Mouse (Mus musculus): ENCODE data around the gene Ube3b. TPM values are rescaled to one million over a fixed set of nuclear protein-coding genes. Genes with fewer than 3 reads are reported as not detected.

Gene Ube3b
- total RNA-seq (2021): 10 to 100 TPM; 68.1 to 70.7 TPM

DNA sequence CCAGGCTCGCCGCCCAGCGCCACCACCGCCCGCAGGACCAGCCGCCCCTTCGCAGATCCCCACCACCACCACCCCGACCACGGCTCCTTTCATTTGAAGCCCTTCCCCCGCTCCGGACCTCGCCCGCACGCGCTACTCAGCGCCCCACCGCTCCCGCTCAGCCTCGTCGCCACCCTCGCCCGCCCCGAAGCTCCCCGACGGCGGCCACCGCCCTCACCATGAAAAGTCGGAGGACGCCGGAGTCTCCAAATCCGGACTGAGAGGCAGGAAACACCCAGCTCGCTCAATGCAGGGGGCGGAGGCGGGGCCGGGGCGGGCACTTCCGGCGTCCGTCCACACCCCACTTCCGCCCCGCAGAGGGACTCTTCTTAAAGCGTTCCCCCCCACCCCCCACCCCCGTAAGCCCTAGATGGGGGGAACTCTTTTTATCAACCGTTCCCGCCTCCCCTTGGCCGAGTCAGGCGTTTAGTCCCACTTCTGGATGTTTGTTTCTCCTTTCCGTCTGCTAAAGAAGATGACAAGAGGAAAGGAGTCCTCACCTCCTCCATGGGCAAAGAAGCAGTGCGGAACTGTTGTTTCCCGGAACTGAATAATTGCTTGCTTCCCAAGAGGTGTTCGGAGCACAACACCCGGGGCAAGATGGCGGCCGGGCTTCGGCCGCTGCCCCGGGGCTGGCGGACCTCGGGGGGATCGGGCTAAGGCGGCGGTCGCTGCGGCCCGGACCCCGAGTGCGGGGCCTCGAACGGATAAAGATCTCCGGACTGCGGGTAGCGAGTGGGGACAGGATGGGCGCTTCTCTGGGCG, at the start of gene Ube3b, which contains the start of gene Kctd10:
Gene Ube3b, plus strand, starts transcription at position 399 of the 804 bp plus-strand sequence.
Gene Kctd10, minus strand, starts transcription at position 300 of the 804 bp plus-strand sequence.
- peak; percentile 90 for DNase-seq
- intact Hi-C loops (cut with DNase I): loop anchor here (1.0 kb wide), 1 partner anchor 24 kb away; no protein-coding TSS in a partner anchor

DNA sequence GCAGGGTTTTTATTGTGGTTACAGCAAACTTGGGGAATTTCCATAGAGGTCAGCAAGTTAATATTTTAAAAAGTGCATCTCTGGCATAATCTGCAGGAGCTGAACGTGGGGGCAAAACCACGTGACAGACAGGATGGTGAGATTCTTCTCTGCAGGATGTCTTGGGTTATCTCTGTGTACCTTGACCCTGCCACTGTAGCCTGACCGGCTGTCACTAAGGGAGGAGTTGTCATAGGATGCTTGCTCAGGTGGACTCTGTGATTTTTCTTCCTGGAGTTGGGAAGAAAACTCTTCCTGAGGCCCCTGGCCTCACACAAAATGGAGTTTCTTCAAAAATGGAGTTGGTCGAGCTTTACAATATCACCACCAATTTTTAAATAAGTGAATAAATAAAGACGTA, 37.4 kb upstream of the Ube3b start:
- DNase-seq: no peak
- intact Hi-C loops (cut with DNase I): no loop called here

DNA sequence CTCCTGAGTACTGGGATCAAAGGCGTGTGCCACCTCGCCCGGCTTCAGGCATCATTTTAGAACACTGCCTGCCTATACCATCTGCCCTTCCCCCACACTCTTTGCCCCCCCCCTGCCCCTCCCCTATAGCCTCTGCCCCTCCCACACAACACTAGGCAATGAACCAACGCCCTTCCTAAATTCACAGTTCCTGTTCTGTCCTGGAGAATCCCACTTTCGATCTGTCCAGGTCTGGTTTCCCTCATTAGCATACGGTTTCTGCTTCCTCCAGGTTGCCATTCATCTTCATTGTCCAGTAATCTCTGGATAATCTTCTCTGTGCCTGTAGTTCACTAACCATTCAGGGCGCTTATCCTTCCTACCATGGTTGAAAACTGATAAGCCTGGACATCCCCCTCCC, 36.8 kb upstream of the Ube3b start:
- no peak for DNase-seq
- intact Hi-C loops (cut with DNase I): no loop called here

DNA sequence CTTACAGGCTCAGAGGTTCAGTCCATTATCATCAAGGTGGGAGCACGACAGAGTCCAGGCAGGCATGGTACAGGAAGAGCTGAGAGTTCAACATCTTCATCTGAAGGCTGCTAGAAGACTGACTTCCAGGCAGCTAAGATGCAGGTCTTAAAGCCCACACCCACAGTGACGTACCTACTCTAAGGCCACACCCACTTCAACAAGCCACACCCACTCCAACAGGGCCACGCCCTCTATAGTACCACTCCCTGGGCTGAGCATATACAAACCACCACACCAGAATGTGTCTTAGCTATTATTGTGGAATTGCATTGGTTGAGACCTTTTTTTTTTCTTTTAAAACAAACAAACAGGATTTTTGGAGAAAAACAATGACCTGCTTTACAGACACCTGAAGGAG, 34.9 kb upstream of the Ube3b start:
- DNase-seq: no peak
- intact Hi-C loops (cut with DNase I): no loop called here

DNA sequence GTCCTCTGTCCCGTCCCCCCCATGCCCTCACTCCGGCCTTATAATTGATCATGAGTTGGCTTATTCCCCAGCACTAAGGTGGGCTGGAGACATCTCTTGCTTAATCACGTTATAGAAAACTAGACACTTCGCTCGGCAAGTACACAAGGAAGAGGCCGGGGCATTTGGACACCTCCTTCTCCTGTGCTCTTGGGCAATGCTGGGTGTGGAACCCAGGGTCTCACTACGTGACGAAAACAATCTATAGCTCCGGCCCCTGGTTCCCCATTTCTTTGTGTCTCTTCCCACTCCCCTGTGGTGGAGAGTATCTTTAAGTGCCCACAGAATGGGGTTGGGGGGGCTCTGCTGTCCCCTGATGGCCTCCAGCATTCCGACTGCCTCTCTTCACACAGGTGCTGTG, 33.4 kb upstream of the Ube3b start:
- no peak for DNase-seq
- intact Hi-C loops (cut with DNase I): no loop called here

DNA sequence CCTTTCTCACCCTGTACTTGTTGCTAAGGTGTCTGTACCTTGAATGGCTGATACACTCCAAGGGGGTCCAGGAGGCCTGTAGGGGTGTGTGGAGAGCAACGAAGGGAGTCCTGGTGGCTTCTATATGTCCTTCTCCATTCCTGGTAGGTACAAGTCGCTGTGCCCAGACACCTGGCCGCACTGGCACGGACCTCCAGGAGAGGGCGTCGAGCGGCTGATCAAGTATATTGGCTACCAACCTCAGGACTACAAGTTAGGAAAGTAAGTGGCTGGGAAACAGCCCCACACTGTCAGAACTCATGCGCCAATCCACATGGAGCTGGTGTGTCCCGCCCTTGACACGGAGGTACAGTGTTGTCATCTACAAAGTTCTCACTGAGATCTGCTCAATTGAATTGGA, 28.9 kb upstream of the Ube3b start:
- no peak for DNase-seq

DNA sequence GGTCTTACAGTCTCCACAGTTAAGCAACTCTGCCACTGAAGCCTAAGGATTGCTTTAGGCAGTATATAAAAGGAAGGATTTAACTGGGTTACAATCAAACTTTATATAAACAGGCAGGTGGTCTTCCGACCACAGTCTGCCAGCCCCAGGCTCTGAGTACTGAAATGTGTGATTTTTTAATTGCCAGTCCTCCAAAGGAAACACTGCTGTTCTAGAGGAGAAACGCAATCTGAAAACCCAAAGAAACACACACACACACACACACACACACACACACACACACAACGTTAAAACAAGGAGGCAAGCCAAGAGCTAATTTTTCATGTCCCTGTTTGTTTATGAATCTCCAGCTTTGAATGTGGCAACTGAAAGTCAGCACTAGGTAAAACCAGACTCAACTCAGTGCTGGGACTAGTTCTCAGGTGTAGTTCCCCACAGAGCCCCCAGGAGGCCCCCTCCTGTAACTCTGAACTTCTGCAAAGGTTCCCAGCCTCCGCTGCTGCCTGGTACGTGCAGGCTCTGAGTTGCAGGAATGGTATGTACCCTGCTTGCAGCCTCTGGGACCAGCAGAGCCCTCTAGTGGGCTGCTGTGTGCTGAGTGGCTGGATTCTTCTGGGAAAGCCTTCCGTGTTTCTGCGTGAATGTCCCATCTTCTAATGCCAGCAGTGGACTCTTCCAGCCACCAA, 24.0 kb upstream of the Ube3b start:
- DNase-seq: peak; percentile 86 to 88
- intact Hi-C loops (cut with DNase I): loop anchor here (1.0 to 2.0 kb wide), 2 partner anchors 24 to 42 kb away; partner anchors contain the start of genes Kctd10 and Ube3b

More for the DNA sequence above, 28.9 kb upstream of the Ube3b start:
- intact Hi-C loops (cut with DNase I): no loop called here

DNA sequence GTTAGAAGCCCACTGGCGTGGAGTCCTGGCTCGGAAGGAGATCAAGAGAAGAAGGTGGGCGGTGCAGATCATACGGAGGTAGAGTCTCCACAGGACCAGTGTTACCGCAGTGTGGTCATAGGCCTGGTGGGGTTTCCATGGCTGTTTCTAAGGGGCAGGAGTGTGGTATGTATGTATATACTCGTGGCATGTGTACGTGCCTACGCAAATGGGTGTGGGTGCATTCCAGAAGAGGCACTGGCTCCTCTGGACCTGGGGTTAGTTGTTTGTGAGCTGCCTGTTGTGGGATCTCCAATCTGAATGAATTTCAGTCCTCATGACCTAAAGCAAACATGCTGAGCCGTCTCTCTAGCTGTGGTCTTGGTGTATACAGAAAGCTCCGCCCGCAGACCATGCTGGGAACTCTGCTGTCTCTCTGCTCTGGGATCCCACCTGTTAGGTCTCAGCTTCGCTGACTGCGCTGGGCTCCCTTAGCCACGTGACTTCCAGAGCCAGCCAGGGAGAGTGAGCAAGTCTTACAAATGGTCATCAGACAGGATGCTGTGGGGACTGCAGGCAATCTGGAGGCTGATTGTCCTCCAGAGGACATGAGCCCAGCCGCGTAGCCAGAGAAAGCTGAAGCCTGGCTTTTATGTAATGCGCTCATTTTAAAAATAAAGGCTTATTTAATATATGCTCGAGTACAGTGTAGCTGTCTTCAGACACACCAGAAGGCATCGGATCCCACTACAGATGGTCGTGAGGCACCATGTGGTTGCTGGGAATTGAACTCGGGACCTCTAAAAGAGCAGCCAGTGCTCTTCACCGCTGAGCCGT, 23.3 kb upstream of the Ube3b start:
- intact Hi-C loops (cut with DNase I): loop anchor here (1.0 to 2.0 kb wide), 2 partner anchors 23 to 42 kb away; partner anchors contain the start of genes Kctd10 and Ube3b
- peak; percentile 53 to 55 for DNase-seq

DNA sequence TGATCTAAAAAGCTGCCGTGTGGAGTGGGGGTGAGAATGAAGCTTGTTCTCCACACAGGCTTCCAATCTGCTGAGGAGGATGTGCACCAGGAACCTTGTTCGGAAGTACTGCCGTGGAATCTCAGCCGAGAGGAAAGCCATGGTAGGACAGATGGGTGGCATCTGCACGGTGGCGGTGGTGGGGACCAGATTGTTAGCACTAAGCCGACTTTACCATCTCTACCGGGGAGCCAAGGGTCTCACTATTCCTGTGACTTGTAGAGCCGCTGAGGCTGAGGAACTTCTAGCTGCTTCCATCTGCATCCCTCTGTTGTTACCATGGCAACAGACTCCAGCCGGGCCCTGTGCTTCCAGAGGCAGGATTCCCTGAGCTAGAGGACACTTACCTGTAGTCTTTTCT, 21.6 kb upstream of the Ube3b start:
- intact Hi-C loops (cut with DNase I): no loop called here
- no peak for DNase-seq

DNA sequence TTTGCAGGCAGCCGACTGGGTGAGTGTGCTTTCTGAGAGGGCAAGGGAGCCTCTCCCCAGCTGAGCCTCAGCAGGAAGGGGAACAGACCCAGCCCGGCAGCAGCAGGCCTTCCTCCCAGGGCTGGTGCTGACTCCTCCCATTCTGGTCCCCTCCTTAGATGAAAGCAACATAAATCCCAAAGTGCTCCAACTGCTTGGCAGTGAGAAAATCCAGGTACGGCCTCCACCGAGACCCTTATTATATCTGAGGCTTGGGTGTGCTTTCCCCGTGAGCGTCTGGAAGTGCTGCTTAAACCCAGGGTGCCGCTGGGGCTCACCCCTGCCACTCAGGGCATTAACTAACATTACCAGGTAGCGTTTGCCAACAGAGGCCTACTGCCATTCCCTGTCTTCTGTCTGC, 20.8 kb upstream of the Ube3b start:
- no peak for DNase-seq
- intact Hi-C loops (cut with DNase I): no loop called here

DNA sequence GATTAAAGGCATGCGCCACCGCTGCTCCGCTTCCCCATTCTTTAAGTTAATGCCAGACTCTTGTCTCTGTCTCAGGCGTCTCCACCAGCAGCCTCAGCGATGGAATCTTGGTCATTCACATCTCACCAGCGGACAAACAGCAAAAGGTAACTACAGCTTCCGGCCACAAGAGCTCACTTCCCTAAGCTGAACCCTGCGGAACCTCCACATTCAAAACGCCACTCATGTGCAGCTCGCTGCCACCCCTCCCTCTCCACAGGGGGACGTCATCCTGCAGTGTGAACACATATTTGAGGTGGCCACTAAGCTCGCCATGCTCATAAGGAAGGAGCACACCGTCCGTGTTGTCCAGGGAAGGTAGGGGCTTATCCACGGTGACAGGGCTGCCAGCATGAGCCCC, 19.4 kb upstream of the Ube3b start:
- intact Hi-C loops (cut with DNase I): loop anchor here (10.0 kb wide), 1 partner anchor 1486 kb away; no protein-coding TSS in a partner anchor
- DNase-seq: no peak

DNA sequence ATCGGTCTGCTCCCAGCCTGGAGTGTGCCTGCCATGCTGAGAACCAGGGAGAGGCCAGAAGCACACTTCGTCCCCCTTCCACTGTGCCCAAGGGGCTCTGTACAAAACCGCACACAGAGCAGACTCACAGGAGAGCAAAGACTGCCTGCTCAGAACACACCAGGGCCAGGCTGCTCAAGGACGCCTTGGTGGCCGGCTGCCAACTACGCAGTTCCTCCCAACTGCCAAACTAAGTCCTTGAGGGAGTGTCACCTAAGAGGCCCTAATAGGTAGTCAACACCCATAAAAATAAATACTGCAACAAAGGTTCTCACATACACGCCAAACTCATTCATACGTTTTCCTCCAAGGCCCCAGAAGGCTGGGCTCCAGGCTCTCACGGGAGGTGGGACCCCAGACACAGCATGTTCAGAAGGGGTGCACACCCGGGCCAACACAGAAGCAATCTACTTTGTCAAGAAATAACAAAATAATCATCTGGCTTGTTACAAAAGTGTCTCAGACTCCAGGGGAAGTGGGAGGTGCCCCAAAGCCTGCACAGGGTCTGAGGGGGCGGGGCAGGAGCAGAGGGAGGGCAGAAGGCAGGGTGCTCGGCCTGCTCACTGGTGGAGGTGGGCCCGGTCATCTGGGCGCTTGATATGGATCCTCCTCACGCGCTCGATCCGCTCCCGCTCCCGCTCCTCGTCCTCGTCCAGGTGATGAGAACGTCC, 15.2 kb upstream of the Ube3b start:
- peak in 1 of 2 experiments; percentile 32 for DNase-seq
- intact Hi-C loops (cut with DNase I): loop anchor here (10.0 kb wide), 1 partner anchor 1490 kb away; no protein-coding TSS in a partner anchor

DNA sequence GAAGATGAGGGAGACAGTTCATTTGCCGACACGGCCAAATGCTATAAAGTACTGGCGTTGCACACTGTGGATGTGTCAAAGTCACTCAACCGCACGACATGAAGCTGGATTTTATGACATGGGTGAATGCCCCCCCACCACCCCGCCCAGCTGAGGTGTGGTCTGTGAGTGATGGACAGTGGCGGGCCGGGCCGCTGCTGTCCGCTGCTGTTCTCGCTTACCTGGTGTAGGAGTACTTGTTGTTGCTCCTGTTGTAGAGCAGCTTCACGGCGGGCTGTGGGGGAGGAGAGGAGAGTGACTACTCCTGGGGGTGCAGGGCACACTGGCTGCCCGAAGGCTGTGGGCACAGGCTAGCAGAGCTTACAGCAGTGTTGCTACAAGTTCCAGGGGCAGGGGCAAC, 12.3 kb upstream of the Ube3b start:
- intact Hi-C loops (cut with DNase I): loop anchor here (10.0 kb wide), 1 partner anchor 1493 kb away; no protein-coding TSS in a partner anchor
- DNase-seq: no peak

DNA sequence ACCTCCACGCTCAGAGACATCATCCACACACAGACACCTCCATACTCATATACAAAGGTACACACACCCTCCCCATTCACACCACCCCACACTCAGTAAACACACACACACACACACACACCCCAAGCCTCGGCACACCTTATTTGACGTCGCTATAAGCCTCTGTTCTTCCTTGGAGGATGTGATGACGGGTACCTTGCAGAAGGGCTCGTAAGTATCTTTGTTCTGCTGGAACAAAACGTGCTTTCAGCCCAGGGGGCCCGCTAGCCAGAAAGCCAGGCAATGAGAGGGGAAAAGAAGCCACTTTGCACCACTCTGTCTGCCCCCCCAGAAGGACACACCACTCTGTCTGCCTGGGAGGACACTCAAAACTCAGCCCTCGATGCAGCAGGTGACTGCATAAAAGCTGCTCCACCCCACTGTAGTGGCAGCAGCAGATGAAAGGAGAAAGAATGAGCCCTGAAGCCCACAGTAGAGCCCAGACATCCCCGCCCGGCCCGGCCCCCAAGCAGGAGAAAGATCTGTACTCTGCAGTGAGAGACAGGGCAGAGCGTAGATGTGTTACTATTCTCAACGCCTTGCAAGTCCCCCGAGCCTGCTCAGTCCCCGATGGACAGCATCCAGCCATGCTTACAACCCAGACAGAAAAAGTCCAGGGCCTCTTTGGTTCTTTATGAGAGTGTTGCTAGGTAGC, 11.5 kb upstream of the Ube3b start:
- intact Hi-C loops (cut with DNase I): loop anchor here (10.0 kb wide), 1 partner anchor 1494 kb away; no protein-coding TSS in a partner anchor

DNA sequence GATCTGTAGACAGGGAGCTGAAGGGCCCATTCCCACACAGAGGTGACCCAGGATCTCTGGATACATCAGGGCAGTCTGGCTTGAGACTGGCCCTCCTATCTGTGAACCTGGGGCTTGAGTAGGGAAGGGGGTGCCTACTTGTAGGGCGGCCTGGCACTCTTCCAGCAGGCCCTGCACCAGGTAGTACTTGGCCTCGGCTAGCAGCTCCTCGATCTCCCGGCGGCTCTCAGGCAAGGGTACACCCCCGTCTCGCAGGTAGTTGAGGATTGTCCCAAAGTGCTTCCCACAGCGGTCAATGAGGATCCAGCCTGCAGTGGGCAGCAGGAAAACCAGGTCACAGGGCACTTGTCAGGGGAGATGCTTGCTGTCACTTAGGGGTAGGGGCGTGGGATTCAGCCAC, 10.5 kb upstream of the Ube3b start:
- no peak for DNase-seq
- intact Hi-C loops (cut with DNase I): loop anchor here (10.0 kb wide), 1 partner anchor 1495 kb away; no protein-coding TSS in a partner anchor

More for the DNA sequence above, 11.5 kb upstream of the Ube3b start:
- no peak for DNase-seq

DNA sequence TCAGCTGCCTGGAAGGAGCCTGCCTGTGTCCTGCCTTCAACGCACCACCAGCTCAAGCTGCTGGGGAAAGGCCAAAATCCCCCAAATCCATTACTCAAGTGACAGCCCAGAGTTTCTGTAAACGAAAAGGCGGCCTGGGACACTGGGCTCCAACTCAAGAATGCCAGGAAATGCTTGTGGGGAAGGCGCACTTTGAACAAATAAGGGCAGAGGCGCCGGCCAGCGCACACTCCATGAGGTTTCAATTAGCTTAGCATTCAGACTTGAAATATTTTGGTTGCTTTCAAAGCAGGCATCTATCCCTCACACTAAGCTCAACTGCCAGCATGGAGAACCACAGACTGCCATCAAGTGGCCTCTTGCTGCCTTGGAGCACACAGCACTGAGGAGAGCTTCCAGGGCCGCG, 10.0 kb upstream of the Ube3b start:
- peak; percentile 79 to 82 for DNase-seq
- intact Hi-C loops (cut with DNase I): no loop called here

DNA sequence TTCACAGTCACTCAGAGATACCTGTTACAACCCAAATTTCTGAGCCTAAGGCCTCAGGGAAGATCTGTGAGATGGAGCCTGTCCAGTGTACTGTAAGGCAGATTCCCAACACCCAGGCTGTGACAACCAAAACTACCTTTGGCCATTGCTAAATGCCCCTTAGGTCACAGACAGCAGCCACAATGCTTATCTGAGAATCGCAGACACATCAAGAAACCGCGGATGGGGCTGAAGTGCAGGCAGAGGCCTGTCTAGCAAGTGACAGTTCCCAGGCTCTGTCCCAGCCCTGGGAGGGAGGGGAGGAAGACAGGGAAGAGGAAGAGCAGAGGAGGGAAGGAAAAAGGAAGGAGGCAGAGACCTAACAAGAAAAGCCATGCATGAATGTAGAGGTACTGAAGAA, 9.1 kb upstream of the Ube3b start:
- intact Hi-C loops (cut with DNase I): no loop called here
- peak in 1 of 2 experiments; percentile 19 for DNase-seq

DNA sequence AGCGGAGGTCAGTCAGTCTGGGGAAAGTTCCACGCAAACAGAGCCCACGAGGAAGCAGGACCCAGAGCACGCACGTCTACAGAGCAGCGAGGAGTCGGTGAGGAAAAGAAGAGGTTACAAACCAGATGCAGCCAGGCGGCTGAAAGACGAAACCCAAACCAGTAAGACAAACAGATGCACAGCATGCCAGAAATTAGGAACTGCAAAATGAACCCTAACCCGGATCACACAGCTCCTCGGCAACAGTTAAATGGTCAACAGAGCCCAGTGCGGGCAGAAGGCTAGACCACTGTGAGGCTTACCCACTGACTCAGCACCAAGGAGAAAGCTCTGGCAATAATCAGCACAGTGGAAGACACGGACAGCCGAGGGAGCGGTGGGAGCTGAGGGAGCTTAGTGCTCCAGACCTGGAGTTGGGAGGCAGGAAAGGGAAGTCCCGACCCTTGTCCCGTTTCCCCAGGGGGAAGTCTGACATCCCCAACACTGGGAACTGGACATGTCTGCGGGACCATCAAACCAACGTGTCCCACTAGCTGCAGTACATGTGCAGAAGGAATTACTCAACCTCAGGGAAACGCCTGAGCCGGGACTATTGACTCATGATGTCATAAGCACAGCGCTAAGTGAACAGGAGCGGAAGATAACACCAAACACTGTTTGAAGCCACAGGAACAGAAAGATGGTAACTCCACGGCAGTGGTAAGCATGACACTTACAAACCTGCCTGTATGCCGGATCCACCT, 8.5 kb upstream of the Ube3b start:
- peak; percentile 36 to 42 for DNase-seq
- intact Hi-C loops (cut with DNase I): no loop called here

DNA sequence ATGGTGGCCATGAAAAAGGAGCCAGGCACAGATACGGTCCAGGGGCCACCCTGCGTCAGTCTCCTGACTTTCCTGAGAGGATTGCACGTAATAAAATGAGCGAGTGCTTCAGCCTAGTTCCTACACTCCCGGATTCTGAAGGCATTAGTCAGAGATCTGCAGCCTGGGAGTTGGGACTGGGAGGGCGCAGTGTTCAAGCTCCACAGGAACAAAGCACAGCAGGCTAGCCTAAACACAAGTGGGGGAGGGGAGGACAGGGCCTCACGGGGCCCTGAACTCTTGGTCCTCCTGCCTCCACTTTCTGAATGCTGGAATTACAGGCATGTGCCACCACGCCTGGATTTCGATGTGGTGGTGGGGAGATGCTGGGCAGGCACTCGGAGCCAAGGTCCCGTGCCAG, 7.8 kb upstream of the Ube3b start:
- no peak for DNase-seq
- intact Hi-C loops (cut with DNase I): no loop called here

All from heart, postnatal 10 days (tissue).